Mouse (Mus musculus) ovary, postnatal 36 days (tissue): ENCODE data around the gene Lag3.

Experiments used
- DNase-seq: peaks from one replicate; pipeline ENCODE4 v3.0.0; 2022; ENCODE audit warnings: low spot score, mixed read lengths

The Lag3 gene

GRCm38 (mm10) chr6:124911533-124912218 is at the start of gene Lag3:
Gene Lag3, minus strand, starts transcription at chr6:124911705.
- DNase-seq, result no peak

DNA sequence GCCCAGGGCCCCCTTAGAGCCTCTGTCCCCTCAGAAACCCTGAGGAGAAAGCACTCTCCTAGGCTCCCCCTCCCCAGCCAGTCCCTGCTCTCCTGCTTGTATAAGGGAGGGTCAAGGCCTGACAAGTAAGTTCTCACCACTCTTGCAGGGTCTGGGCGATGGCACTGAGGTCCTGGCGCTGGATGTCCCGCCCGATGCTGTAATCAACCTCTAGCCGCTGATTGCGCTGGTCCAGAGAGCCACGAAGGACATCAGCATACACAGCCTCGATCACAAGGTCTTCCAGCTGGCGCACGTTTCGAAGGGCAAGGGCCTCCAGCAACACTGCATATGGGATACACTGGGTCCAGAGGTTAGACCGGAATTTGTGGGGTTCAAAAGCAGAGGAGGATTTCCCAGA is 49.5 kb upstream of the Lag3 start:
- peak; percentile 42 for DNase-seq

DNA sequence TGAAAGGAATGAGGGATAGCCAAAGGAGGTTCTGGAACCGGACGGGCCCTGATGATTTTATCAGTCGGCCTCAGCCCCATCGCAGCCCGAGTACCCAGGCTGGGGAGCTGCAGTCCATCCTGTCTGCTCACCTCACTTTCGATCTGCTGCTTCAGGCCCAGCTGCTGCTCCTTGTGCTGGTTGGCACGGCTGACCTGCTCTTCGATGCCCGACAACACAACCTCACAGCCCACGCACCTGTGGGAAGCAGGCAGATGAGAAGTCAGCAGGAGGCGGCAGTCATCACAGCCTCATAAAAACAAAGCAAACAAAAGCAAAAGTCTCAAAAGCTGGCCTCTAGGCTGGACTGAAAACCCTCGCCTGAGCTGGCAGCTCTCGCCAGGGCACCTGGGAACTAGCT is 48.5 kb upstream of the Lag3 start:
- DNase-seq, result no peak

DNA sequence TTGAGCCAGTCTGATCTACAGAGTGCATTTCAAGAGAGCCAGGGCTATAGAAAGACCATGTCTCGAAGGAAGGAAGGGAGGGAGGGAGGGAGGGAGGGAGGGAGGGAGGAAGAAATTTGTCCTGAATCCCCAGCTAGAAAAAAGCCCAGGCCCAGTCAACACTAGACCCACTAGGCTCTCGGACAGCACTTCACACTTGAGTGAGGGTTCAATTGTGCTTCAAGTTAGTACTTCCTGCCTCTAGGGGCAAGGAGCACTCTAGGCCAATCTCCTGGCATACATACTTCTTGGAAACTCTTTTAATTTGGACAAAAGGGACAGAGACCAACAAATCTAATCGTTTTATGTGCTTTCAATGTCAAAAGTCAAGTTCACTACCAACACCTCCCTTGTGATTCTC is 46.6 kb upstream of the Lag3 start:
- no peak for DNase-seq

- DNase-seq, result no peak
Measured at GRCm38 (mm10) chr6:124955212-124955611, 43.7 kb upstream of the Lag3 start.

- DNase-seq, result no peak
Measured at GRCm38 (mm10) chr6:124953991-124954715, 42.6 kb upstream of the Lag3 start.

DNA sequence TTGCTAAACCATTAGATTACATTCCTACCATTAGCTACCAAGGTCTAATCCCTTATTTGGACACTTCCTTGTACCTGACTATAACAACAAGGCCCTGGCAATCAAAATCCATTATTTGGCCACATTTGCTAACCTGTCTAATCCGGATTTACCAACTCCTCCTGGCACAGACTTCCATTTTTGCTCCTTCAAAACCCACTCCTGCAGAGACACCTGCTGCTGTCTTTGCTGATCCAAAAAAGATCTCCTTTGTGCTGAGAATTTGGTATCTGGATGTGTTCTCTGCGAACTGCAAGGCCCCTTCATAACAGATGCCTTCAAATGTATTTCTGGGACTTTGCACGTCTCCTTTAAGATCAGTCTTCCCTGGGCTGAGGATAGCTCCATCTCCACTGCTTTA is 32.0 kb upstream of the Lag3 start:
- DNase-seq, result no peak

DNA sequence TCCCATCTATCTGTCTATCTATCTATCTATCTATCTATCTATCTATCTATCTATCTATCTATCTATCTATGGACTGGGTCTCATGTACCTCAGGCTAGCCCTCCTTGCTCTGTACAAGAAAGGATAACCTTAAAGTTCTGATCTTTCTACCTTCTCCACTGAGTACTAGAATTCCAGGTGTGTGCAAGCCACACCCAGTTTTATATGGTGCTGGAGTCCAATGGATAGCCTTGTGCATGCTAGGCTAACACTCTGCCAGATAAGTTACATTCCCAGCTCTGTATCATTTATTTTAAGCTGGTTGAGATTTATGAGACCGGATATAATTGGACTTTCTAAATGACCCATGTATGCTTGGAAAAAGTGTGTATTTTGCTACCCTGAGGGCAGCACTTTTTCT is 30.2 kb upstream of the Lag3 start:
- DNase-seq, result no peak

- no peak for DNase-seq
Measured at GRCm38 (mm10) chr6:124938554-124938953, 27.0 kb upstream of the Lag3 start.

DNA sequence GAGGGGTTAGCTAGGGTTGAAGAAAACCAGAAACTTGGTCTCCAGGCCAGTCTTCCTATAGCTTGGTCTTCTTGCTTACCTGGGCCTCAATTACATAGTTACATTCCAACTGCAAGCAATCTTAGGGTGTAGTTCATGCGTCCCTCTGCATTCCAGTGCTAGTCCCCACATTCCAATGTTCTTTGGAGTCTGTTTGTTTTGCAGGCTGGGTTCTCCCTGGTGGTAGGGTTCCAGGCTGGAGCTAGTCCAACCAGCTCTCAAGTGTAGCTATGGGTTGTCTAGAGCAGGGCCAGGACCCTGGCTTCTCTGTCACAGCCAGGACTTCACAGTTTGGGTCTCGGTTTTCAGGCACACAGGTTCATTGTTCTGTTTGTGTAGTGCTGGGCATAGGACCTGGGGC is 26.0 kb upstream of the Lag3 start:
- no peak for DNase-seq

- DNase-seq, result no peak
Measured at GRCm38 (mm10) chr6:124936681-124937080, 25.2 kb upstream of the Lag3 start.

DNA sequence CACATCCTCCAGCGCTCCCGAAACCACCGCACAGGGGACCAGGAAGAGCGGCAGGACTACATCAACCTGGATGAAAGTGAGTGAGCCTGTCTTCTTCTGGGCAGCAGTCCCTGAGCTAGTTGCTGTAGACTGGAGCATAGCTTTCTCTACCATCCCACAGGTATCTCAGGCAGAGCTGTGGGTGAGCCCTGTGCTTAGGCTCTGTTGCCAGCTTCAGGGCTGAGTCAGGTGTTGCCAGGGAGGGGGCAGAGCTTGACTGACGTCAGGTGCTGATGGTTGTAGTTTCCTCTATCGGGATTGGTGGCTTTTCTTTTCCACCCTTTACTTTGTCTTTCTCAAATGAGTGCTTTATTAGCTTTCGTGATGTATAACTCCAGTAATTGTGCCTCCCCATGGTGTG is 23.2 kb upstream of the Lag3 start:
- no peak for DNase-seq

DNA sequence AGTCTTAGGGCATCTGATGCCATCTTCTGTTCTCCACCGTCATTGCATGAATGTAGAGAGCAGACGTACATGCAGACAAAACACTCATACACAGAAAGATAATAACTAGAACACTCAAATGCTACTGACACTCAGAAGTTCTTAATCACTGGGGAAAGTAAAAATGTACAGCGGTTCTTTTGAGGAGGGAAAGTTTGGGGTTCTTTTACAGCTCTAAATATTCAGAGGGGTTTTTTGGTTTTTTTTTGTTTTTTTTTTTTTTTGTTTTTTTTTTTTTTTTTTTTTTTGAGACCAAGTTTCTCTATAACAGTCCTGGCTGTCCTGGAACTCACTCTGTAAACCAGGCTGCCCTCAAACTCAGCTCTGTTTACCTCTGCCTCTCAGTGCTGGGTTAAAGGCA is 21.6 kb upstream of the Lag3 start:
- no peak for DNase-seq

DNA sequence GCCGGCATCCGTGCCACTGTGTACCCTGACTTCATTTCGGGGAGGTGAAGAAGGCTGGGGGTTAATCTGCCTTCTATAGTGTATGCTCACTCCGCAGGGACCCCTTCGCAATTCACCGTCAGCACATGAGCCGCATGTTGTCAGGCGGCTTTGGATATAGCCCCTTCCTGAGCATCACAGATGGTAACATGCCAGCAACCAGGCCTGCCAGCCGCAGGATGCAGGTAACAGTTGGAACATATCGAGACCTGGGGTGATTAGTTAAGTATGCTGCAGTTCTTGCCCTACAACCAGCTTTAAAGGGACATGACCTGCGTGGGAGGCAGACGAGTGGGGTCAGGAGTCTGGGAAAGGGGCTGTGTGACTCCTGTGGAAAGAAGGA is 20.8 kb upstream of the Lag3 start:
- DNase-seq, result no peak

- no peak for DNase-seq
Measured at GRCm38 (mm10) chr6:124931525-124932313, 20.2 kb upstream of the Lag3 start.

DNA sequence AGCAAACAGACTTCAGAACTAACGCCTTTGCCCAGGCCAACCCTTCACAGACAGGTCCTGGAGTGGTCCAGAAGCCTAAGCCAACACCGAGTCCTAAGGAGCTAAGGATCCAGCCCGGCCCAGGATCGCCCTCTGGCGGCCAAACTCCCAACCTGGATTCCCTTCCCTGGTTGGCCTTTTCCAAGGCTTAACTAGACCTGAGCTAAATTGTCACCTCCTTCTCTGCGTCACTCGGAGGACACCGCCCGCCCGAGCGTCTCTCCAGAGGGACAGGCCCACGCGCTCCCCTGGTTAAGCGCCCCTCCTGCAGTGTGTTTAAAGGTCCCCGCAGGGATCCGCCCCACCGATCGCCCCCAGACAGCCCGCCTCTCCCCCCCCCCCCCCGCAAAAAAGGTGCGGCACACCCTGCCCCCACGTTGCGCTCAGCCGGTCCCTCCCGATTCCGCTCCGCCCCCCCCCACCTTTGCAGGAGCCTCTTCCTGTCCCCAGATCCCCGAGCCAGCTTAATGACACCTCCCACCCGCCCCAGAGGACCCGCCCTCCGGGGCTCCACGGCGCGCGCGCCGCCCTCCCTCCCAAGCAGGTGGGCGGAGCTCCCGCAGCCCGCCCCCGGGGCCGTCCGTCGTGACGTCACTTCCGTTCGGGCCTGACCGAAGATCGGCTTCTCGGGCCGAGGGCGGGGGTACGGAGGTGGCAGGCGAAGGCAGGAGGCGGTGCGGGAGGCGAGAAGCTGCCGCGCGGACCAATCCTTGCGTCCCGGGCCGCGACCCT is 19.4 kb upstream of the Lag3 start, which contains the start of gene Mlf2:
Gene Mlf2 (plus strand): TSS at position 633 of the 771 bp plus-strand sequence.
- peak; percentile 99 for DNase-seq

GRCm38 (mm10) chr6:124930231-124930630 is 18.7 kb upstream of the Lag3 start:
- no peak for DNase-seq

GRCm38 (mm10) chr6:124925941-124926340 is 14.4 kb upstream of the Lag3 start:
- no peak for DNase-seq

DNA sequence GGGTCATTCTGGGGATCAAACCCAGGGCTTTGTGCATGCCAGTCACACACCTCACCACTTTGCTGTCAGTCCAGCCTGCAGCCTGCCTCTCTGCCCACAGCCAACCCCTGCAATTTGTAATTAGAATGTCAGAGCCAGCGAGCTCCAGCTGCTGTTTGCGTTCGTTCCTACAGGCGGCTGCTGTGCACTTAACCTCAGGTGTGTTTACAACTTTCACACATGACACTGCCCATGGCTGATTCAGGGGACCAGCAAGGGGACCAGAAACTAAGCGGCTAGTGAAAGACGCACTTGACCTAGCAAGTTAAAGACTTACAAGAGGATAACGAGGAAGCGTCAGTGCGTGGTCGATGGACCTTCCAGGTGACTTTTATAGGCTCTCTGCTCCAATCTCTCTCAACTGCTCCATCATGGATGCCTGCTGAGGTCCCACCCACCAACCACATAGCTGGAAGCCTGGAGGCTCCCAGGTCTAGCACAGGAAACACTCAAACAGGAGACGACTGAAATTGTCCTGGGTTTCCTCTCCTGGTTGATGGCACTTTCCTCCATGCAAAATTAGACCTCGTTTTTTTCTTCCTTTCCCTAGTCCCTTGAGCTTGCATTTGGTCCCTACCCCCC is 13.8 kb upstream of the Lag3 start:
- DNase-seq, result no peak

- DNase-seq, result no peak
Measured at GRCm38 (mm10) chr6:124921539-124921938, 10.0 kb upstream of the Lag3 start.

DNA sequence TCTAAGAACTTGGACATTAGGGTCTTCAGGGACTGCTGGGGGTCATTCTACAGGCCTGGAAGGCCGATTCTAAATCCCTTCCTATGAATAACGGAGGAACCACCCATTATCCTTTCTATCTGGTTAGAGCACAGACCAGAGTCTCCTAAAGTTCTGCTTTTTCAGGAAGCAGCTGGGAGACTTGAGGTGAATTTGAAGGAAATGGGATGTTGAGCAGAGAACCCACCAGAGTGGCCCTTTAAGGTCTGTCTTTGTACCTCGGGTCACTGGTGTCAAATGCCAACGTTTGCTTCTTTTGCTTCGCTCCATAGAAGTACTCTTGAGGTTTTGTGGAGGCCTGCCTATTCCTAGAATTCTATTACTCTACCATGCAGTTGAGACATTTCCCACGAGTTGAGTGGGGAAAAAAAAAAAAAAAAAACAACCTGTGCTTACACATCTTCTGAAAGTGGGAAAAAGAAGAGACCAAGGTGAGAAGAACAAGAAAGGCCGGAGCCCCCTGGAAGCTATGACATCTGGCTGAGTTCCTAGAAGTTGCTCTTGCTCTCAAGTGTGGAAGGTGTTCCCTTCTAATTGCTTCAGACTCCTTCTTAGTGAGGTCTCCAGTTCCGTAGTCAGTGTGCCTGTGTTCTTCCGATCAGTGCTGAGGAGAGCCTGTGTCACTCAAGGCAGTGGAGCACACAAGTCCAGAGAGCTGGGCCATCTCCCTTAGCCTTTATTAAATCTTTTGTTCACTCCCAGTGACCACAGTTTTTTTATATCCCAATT is 9.0 kb upstream of the Lag3 start:
- no peak for DNase-seq
